Mouse (Mus musculus) erythroblast, embryonic 14.5 days (primary cell): ENCODE data around the gene Tdrd3.

ENCODE experiments used
- GATA1 ChIP-seq: IDR thresholded peaks from 2 replicates; pipeline ENCODE4 v1.6.1; 2012; ENCODE audit warnings: low read length, inconsistent platforms, mixed read lengths
- TAL1 ChIP-seq: IDR thresholded peaks from 3 replicates; pipeline ENCODE4 v1.6.1; 2012; ENCODE audit warnings: low read length, inconsistent platforms, mixed read lengths

- TF ChIP-seq GATA1: no peak
- no peak for TF ChIP-seq TAL1
Observed at GRCm38 (mm10) chr14:87416755-87417690, 584 bp downstream of the Tdrd3 start.
